Mouse (Mus musculus) myocyte (in vitro differentiated cells): Measurements from ENCODE around the gene Baz1a.

Experiments
- CEBPB ChIP-seq: IDR thresholded peaks from 2 replicates; pipeline ENCODE4 v1.6.1; 2011; ENCODE audit warnings: mild to moderate bottlenecking, moderate library complexity; ENCODE audit not compliant: poor library complexity, insufficient read depth, severe bottlenecking
- POLR2A ChIP-seq: IDR thresholded peaks from one replicate; pipeline ENCODE4 v1.6.1; 2011; ENCODE audit warnings: low read depth, mild to moderate bottlenecking, control low read depth, moderate library complexity; ENCODE audit not compliant: insufficient read length
- POLR2AphosphoS2 ChIP-seq: IDR thresholded peaks from one replicate; pipeline ENCODE4 v1.6.1; 2011; ENCODE audit warnings: low read depth, control low read depth; ENCODE audit not compliant: insufficient read length
- REST ChIP-seq: IDR thresholded peaks from one replicate; pipeline ENCODE4 v1.6.1; 2011; ENCODE audit warnings: mild to moderate bottlenecking, control low read depth, moderate library complexity; ENCODE audit not compliant: insufficient read depth, insufficient read length
- TCF12 ChIP-seq: IDR thresholded peaks from one replicate; pipeline ENCODE4 v1.6.1; 2011; ENCODE audit warnings: mild to moderate bottlenecking, control low read depth; ENCODE audit not compliant: poor library complexity, insufficient read depth, severe bottlenecking
- USF1 ChIP-seq: IDR thresholded peaks from one replicate; pipeline ENCODE4 v1.6.1; 2011; ENCODE audit warnings: low read depth, mild to moderate bottlenecking, control low read depth, moderate library complexity

GRCm38 (mm10) chr12:55027088-55027487 lies 12.9 kb upstream of the Baz1a start:
- no peak for TF ChIP-seq REST
- no peak for TF ChIP-seq POLR2AphosphoS2
- no peak for TF ChIP-seq POLR2A
- no peak for TF ChIP-seq USF1
- no peak for TF ChIP-seq CEBPB
- TF ChIP-seq TCF12, result no peak
